Mouse (Mus musculus): ENCODE data around the gene Opcml. TPM values are rescaled to one million over a fixed set of nuclear protein-coding genes. Genes with fewer than 3 reads are reported as not detected.

Gene Opcml
- polyA plus RNA-seq, 1 experiment = 0.02 TPM

DNA sequence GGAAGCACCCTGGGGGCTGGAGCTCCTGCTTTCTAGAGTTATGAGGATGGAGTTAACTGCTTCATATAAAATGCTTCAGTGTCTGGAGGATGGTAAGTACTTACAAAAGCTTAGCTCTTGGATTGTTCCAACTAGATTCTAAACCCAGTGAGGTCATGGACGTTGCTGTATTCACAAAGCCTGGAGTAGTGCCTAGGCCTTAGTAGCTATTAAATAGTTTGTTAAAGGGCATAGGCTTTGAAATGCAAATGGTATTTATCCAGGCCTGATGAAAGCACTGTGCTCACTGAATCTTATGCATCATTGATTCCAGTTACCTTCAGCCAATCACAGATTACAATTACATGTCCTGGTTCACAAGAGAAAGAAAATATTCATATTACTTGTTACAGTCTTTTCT, 421.3 kb downstream of the Opcml start:
- DNase-seq (ENCODE audit: low read depth in 1 of 2, low spot score in 2 of 2) = no peak
- 76% methylated on average over 1 of the region's 1 CpGs for WGBS
- Histone ChIP-seq H3K27ac (ENCODE audit: insufficient read depth, low read length) (no peak overlapping the region), H3K27me3 (ENCODE audit: control insufficient read depth, insufficient read depth, low read length) (no peaks in the 10 kb centered on the region), H3K36me3 (ENCODE audit: control insufficient read depth, insufficient read depth, low read length) (no peaks in the 10 kb centered on the region), H3K4me1 (ENCODE audit: control insufficient read depth, insufficient read depth, insufficient read length) (no peaks in the 10 kb centered on the region), H3K4me3 (ENCODE audit: extremely low read depth, insufficient read depth, insufficient read length) (no peak overlapping the region)
- no peak for TF ChIP-seq CTCF (IDR thresholded peaks at IDR 0.05; ENCODE audit: extremely low read depth, insufficient read depth, insufficient read length, insufficient replicate concordance)
- TF ChIP-seq POLR2A (IDR thresholded peaks at IDR 0.05; ENCODE audit: low read depth, low read length) = no peak

DNA sequence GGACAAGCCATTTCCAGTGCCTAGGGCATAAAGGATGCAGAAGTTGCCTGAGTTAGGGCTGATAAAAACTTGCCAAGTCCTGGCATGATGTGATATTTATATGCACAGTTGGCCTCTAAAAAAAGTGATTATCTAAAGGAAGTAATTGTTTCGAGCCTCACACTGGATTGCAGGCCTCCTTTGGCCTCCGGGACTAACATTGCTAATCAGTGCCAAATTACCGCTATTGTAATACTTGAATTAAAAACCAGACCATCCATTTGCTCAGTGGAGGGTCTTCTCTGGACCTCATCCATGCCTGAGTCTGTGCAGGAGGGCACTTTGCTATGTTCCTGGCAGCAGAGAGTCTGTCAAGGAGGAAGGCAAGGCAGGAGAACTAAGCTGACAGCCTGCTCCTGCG, 423.3 kb downstream of the Opcml start:
- no peaks in the 10 kb centered on the region for H3K27me3 ChIP-seq (ENCODE audit: control insufficient read depth, insufficient read depth, low read length)
- no peaks in the 10 kb centered on the region for H3K36me3 ChIP-seq (ENCODE audit: control insufficient read depth, insufficient read depth, low read length)
- TF ChIP-seq POLR2A (IDR thresholded peaks at IDR 0.05; ENCODE audit: low read depth, low read length) = no peak
- TF ChIP-seq CTCF (IDR thresholded peaks at IDR 0.05; ENCODE audit: extremely low read depth, insufficient read depth, insufficient read length, insufficient replicate concordance) = no peak
- WGBS = 74% methylated on average over 4 of the region's 4 CpGs
- no peak for DNase-seq (ENCODE audit: low read depth in 1 of 2, low spot score in 2 of 2)
- H3K4me3 ChIP-seq (ENCODE audit: extremely low read depth, insufficient read depth, insufficient read length) = no peak overlapping the region
- no peaks in the 10 kb centered on the region for H3K4me1 ChIP-seq (ENCODE audit: control insufficient read depth, insufficient read depth, insufficient read length)
- no peak overlapping the region for H3K27ac ChIP-seq (ENCODE audit: insufficient read depth, low read length)

DNA sequence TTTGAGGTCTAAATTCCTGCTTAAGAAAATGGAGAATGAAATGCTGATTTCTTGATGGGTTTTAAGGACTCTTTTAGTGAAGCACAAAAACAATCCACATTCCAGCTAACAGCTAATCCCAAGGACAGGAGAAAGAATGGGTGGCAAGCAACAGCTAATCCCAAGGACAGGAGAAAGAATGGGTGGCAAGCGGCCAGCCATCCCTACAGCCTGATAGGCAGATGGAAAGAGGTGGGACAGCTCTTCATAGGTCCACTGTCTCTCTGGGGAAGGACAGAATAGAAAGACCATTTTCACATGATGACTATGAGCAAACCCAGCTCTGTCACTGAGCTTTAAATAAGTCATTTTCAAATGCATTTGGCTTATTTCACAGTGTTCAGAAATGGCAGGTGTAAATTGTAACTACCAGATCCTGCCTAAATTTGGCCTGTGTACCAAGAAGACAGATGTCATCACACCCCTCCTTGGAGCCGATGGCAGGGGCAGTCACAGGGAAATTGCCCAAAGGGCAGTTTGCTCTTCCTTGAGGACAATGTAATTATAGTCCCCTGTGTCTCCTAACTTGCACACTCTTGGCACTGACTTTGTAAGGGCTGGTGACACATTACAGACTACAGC, 427.6 kb downstream of the Opcml start:
- Histone ChIP-seq H3K27ac (ENCODE audit: insufficient read depth, low read length) (no peak overlapping the region), H3K27me3 (ENCODE audit: control insufficient read depth, insufficient read depth, low read length) (no peaks in the 10 kb centered on the region), H3K4me1 (ENCODE audit: control insufficient read depth, insufficient read depth, insufficient read length) (no peaks in the 10 kb centered on the region), H3K4me3 (ENCODE audit: extremely low read depth, insufficient read depth, insufficient read length) (no peak overlapping the region), H3K36me3 (ENCODE audit: control insufficient read depth, insufficient read depth, low read length) (no peaks in the 10 kb centered on the region)
- no peak for DNase-seq (ENCODE audit: low read depth in 1 of 2, low spot score in 2 of 2)
- TF ChIP-seq POLR2A (IDR thresholded peaks at IDR 0.05; ENCODE audit: low read depth, low read length) = no peak
- WGBS = 82% methylated on average over 2 of the region's 2 CpGs

DNA sequence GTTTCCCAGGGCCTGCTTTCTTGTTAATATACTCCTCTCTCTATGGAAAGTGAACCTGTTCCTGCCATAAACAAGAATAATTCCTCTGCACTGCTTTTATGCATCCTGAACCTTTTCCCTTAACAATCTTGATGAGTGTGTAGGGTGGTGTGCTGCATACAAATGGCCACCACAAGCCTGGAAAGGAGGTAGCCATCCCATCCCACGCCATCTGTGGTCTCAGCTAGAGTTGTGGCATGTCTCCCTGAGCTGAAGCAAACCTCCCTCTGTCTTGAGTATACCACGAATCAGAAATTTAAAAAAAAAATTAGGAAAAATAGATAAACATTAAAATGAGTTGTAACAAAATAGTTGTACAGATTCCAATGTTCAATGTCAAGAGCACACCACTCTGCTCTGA, 432.2 kb downstream of the Opcml start:
- Histone ChIP-seq H3K27ac (ENCODE audit: insufficient read depth, low read length) (no peak overlapping the region), H3K4me1 (ENCODE audit: control insufficient read depth, insufficient read depth, insufficient read length) (no peaks in the 10 kb centered on the region), H3K36me3 (ENCODE audit: control insufficient read depth, insufficient read depth, low read length) (no peaks in the 10 kb centered on the region), H3K27me3 (ENCODE audit: control insufficient read depth, insufficient read depth, low read length) (no peaks in the 10 kb centered on the region), H3K4me3 (ENCODE audit: extremely low read depth, insufficient read depth, insufficient read length) (no peak overlapping the region)
- no peak for TF ChIP-seq CTCF (IDR thresholded peaks at IDR 0.05; ENCODE audit: extremely low read depth, insufficient read depth, insufficient read length, insufficient replicate concordance)
- TF ChIP-seq POLR2A (IDR thresholded peaks at IDR 0.05; ENCODE audit: low read depth, low read length) = no peak
- DNase-seq (ENCODE audit: low read depth in 1 of 2, low spot score in 2 of 2) = no peak
- WGBS = 49% methylated on average over 2 of the region's 2 CpGs

DNA sequence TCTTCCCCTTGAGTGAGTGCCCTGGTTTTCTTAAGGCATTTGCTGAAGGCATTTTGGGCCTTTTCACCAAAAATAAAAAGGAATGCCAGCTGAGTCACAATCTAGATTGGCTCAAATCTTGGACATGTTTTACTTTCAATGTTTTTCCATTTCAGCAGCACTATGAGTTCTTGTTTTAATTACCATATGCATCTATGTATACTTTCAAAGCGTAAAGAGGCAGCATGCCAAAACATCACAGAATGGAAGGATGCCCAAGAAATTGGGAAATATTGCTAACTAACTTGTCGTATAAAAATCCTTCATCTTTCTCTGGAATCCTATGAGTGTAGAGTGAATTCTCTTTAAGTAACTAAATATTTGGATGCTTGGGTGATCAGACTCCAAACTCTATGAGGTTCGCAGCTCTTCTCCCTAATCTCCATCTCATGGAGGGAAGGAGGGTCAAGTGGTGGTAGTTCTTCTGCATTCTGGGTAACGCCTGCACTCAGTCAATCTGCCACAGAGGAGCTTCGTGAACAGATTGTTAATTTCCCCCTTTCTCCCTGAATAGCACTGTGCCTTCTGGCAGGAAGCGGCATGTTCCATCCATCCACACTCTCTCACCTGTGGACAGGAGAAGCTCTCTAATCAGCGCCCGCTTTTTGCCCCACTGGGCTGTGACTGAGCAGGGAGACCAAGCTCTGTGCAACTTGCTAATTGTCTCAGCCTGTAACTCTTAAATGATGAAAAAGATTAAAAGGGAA, 435.4 kb downstream of the Opcml start:
- WGBS = 86% methylated on average over 8 of the region's 8 CpGs
- no peak for DNase-seq (ENCODE audit: low read depth in 1 of 2, low spot score in 2 of 2)
- H3K4me1 ChIP-seq (ENCODE audit: control insufficient read depth, insufficient read depth, insufficient read length) = no peaks in the 10 kb centered on the region

GRCm38 (mm10) chr9:28226570-28226951, 436.0 kb downstream of the Opcml start:
- Histone ChIP-seq H3K27ac (ENCODE audit: insufficient read depth, low read length) (no peak overlapping the region), H3K4me1 (ENCODE audit: control insufficient read depth, insufficient read depth, insufficient read length) (no peaks in the 10 kb centered on the region), H3K4me3 (ENCODE audit: extremely low read depth, insufficient read depth, insufficient read length) (no peak overlapping the region), H3K27me3 (ENCODE audit: control insufficient read depth, insufficient read depth, low read length) (no peaks in the 10 kb centered on the region), H3K36me3 (ENCODE audit: control insufficient read depth, insufficient read depth, low read length) (no peaks in the 10 kb centered on the region)
- DNase-seq (ENCODE audit: low read depth in 1 of 2, low spot score in 2 of 2) = no peak
- TF ChIP-seq CTCF (IDR thresholded peaks at IDR 0.05; ENCODE audit: extremely low read depth, insufficient read depth, insufficient read length, insufficient replicate concordance) (no peak), POLR2A (IDR thresholded peaks at IDR 0.05; ENCODE audit: low read depth, low read length) (no peak)
- WGBS = 89% methylated on average over 5 of the region's 5 CpGs

More for the DNA sequence above, 435.4 kb downstream of the Opcml start:
- Histone ChIP-seq H3K4me3 (ENCODE audit: extremely low read depth, insufficient read depth, insufficient read length) (no peak overlapping the region), H3K27ac (ENCODE audit: insufficient read depth, low read length) (no peak overlapping the region), H3K36me3 (ENCODE audit: control insufficient read depth, insufficient read depth, low read length) (no peaks in the 10 kb centered on the region), H3K27me3 (ENCODE audit: control insufficient read depth, insufficient read depth, low read length) (no peaks in the 10 kb centered on the region)
- TF ChIP-seq CTCF (IDR thresholded peaks at IDR 0.05; ENCODE audit: extremely low read depth, insufficient read depth, insufficient read length, insufficient replicate concordance) (no peak), POLR2A (IDR thresholded peaks at IDR 0.05; ENCODE audit: low read depth, low read length) (no peak)

DNA sequence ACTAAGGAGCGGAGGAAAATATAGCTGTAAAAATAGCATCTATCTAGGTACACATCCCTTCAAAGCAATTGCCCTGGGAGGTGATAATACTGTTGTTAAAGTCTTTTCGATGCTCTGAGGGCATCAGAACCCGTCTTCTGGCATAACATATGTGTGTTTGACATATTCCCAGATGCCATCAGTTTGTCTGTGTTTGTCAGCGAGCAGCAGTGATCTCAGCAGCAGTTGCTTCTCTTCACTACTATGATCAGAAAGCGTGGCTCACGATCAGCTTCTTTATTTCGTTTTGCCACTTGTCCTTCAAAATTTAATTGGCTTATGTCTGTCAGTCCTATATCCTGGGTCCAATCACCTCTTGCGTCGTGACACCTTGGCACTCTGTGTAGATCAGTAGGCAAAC, 447.9 kb downstream of the Opcml start:
- WGBS = 86% methylated on average over 9 of the region's 9 CpGs
- DNase-seq (ENCODE audit: low read depth in 1 of 2, low spot score in 2 of 2) = no peak
- Histone ChIP-seq H3K4me1 (ENCODE audit: control insufficient read depth, insufficient read depth, insufficient read length) (no peaks in the 10 kb centered on the region), H3K27me3 (ENCODE audit: control insufficient read depth, insufficient read depth, low read length) (no peaks in the 10 kb centered on the region), H3K27ac (ENCODE audit: insufficient read depth, low read length) (no peak overlapping the region), H3K4me3 (ENCODE audit: extremely low read depth, insufficient read depth, insufficient read length) (no peak overlapping the region), H3K36me3 (ENCODE audit: control insufficient read depth, insufficient read depth, low read length) (no peaks in the 10 kb centered on the region)
- no peak for TF ChIP-seq POLR2A (IDR thresholded peaks at IDR 0.05; ENCODE audit: low read depth, low read length)

Data from spleen, adult 2 months (tissue).